Mouse (Mus musculus) midbrain, embryonic 15.5 days (tissue): ENCODE data around the gene Ssr2. TPM values are rescaled to one million over a fixed set of nuclear protein-coding genes. Genes with fewer than 3 reads are reported as not detected.
"Not testable (repeated sequence)": the region's sequence is repeated elsewhere in the genome, so short reads cannot be mapped to it uniquely, and the experiment has no call there.

Source experiments
- ATAC-seq: fragments of 200-750 bp; cut with Nextera tagmentation; replicated peaks from 2 replicates; pipeline ENCODE4 v1.8.0; 2017; ENCODE audit warnings: moderate TSS enrichment
- H3K27ac ChIP-seq: fragments of 300-500 bp; sonication (generic); 2 replicates; pipeline ENCODE4 v1.5.1; 2015; ENCODE audit warnings: mild to moderate bottlenecking, inconsistent platforms
- H3K27me3 ChIP-seq: fragments of 300-500 bp; sonication (generic); replicated peaks from 2 replicates; pipeline ENCODE4 v1.6.1; 2015; ENCODE audit warnings: inconsistent platforms
- H3K36me3 ChIP-seq: fragments of 300-500 bp; sonication (generic); replicated peaks from 2 replicates; pipeline ENCODE4 v1.6.1; 2015; ENCODE audit warnings: inconsistent platforms
- H3K4me1 ChIP-seq: fragments of 300-500 bp; sonication (generic); 2 replicates; pipeline ENCODE4 v1.6.1; 2015; ENCODE audit warnings: inconsistent platforms
- H3K4me2 ChIP-seq: fragments of 300-500 bp; sonication (generic); 2 replicates; pipeline ENCODE4 v1.6.1; 2015; ENCODE audit warnings: inconsistent platforms, mild to moderate bottlenecking, moderate library complexity
- H3K4me3 ChIP-seq: fragments of 300-500 bp; sonication (generic); 2 replicates; pipeline ENCODE4 v1.5.1; 2015; ENCODE audit warnings: mild to moderate bottlenecking, inconsistent platforms
- H3K9ac ChIP-seq: fragments of 300-500 bp; sonication (generic); 2 replicates; pipeline ENCODE4 v1.6.1; 2015; ENCODE audit warnings: mild to moderate bottlenecking, inconsistent platforms
- H3K9me3 ChIP-seq: fragments of 300-500 bp; sonication (generic); 2 replicates; pipeline ENCODE4 v1.6.1; 2016; ENCODE audit warnings: inconsistent platforms
- WGBS: fragments of 180-500 bp; shearing (Covaris S2); methylation state at CpG from one replicate; pipeline ENCODE4 v1.1.7; 2015; ENCODE audit warnings: mixed read lengths; 5-methylcytosine and 5-hydroxymethylcytosine counted together
- polyA plus RNA-seq: library from polyadenylated mRNA; unstranded; fragments of >200 nt; fragmentation: Nextera tagmentation; extraction: Ambion mirVana; gene quantifications from 2 replicates; pipeline ENCODE4 v1.2.1, GENCODE M21; 2015

Gene Ssr2
- polyA plus RNA-seq, 1 experiment from 2014 or later = 133 TPM

GRCm38 (mm10) chr3:88592942-88593576, 17.4 kb downstream of the Ssr2 start:
- Histone ChIP-seq H3K4me2 (no peak overlapping the region), H3K9me3 (no peaks in the 10 kb centered on the region), H3K4me1 (no peaks in the 10 kb centered on the region), H3K36me3 (peaks cover 8% of the 10 kb centered on the region; the same call in 1 of the 2 replicates), H3K9ac (no peak overlapping the region), H3K27ac (no peak overlapping the region), H3K4me3 (no peak overlapping the region), H3K27me3 (no peaks in the 10 kb centered on the region)
- WGBS = 72% methylated on average over 10 of the region's 10 CpGs
- no peak for ATAC-seq

GRCm38 (mm10) chr3:88593893-88594580, 18.4 kb downstream of the Ssr2 start:
- whole genome bisulfite sequencing = 71% methylated on average over 10 of the region's 10 CpGs
- H3K9ac ChIP-seq = no peak overlapping the region
- no peaks in the 10 kb centered on the region for H3K9me3 ChIP-seq
- H3K4me3 ChIP-seq = no peak overlapping the region
- H3K4me1 ChIP-seq = no peaks in the 10 kb centered on the region
- H3K27me3 ChIP-seq = no peaks in the 10 kb centered on the region
- H3K4me2 ChIP-seq = no peak overlapping the region
- no peaks in the 10 kb centered on the region for H3K36me3 ChIP-seq
- ATAC-seq = no peak
- no peak overlapping the region for H3K27ac ChIP-seq

GRCm38 (mm10) chr3:88596547-88596946, 20.9 kb downstream of the Ssr2 start:
- ATAC-seq, H3K36me3 ChIP-seq, H3K4me2 ChIP-seq, H3K9ac ChIP-seq, H3K4me3 ChIP-seq, H3K9me3 ChIP-seq, H3K4me1 ChIP-seq, H3K27ac ChIP-seq, H3K27me3 ChIP-seq: not testable (repeated sequence)
- 79% methylated on average over 4 of the region's 4 CpGs for WGBS

- H3K9me3 ChIP-seq = no peaks in the 10 kb centered on the region
- ATAC-seq = no peak
- 72% methylated on average over 4 of the region's 4 CpGs for WGBS
Observed at GRCm38 (mm10) chr3:88602466-88602865, 26.8 kb downstream of the Ssr2 start.

GRCm38 (mm10) chr3:88603714-88604161, 28.1 kb downstream of the Ssr2 start:
- Histone ChIP-seq H3K27me3 (no peaks in the 10 kb centered on the region), H3K36me3 (no peaks in the 10 kb centered on the region), H3K4me1 (peaks cover 14% of the 10 kb centered on the region; the same call in 1 of the 2 replicates), H3K4me3 (no peak overlapping the region), H3K9me3 (no peaks in the 10 kb centered on the region), H3K27ac (no peak overlapping the region), H3K4me2 (no peak overlapping the region), H3K9ac (no peak overlapping the region)
- 34% methylated on average over 6 of the region's 6 CpGs for WGBS
- ATAC-seq = no peak

More at GRCm38 (mm10) chr3:88602466-88602865, 26.8 kb downstream of the Ssr2 start:
- H3K36me3 ChIP-seq = no peaks in the 10 kb centered on the region
- H3K27ac ChIP-seq = no peak overlapping the region
- H3K9ac ChIP-seq = no peak overlapping the region
- no peaks in the 10 kb centered on the region for H3K27me3 ChIP-seq
- peaks cover 9% of the 10 kb centered on the region; the same call in 1 of the 2 replicates for H3K4me1 ChIP-seq
- H3K4me3 ChIP-seq = no peak overlapping the region
- H3K4me2 ChIP-seq = no peak overlapping the region

GRCm38 (mm10) chr3:88604863-88605262, 29.2 kb downstream of the Ssr2 start:
- H3K27me3 ChIP-seq = no peaks in the 10 kb centered on the region
- H3K9ac ChIP-seq = no peak overlapping the region
- no peak overlapping the region for H3K4me3 ChIP-seq
- H3K4me2 ChIP-seq = no peak overlapping the region
- WGBS = 90% methylated on average over 7 of the region's 7 CpGs
- H3K4me1 ChIP-seq = peaks cover 14% of the 10 kb centered on the region; the same call in 1 of the 2 replicates
- H3K36me3 ChIP-seq = no peaks in the 10 kb centered on the region
- no peak overlapping the region for H3K27ac ChIP-seq
- H3K9me3 ChIP-seq = no peaks in the 10 kb centered on the region
- no peak for ATAC-seq

- not testable (repeated sequence) for H3K27me3 ChIP-seq, H3K27ac ChIP-seq, H3K9me3 ChIP-seq, H3K4me3 ChIP-seq, H3K36me3 ChIP-seq, ATAC-seq, H3K9ac ChIP-seq
- 88% methylated on average over 2 of the region's 2 CpGs for WGBS
- peaks cover 14% of the 10 kb centered on the region; the same call in 1 of the 2 replicates for H3K4me1 ChIP-seq
- H3K4me2 ChIP-seq = peak within 1 kb of the TSS; percentile 55; the same call in 1 of the 2 replicates
Observed at GRCm38 (mm10) chr3:88605666-88606065, 30.0 kb downstream of the Ssr2 start, which contains the start of gene Arhgef2. Gene Arhgef2, plus strand, starts transcription at chr3:88605966.

- 2% methylated on average over 20 of the region's 20 CpGs for WGBS
- ATAC-seq = peak; percentile 90
- H3K4me1 ChIP-seq = peaks cover 14% of the 10 kb centered on the region; the same call in 1 of the 2 replicates
- no peak overlapping the region for H3K9ac ChIP-seq
- no peaks in the 10 kb centered on the region for H3K27me3 ChIP-seq
- peak overlapping the region; percentile 55 for H3K4me2 ChIP-seq
- H3K9me3 ChIP-seq = no peaks in the 10 kb centered on the region
- H3K27ac ChIP-seq = no peak overlapping the region
- H3K4me3 ChIP-seq = peak overlapping the region; percentile 27
- no peaks in the 10 kb centered on the region for H3K36me3 ChIP-seq
Observed at GRCm38 (mm10) chr3:88607065-88607757, 31.5 kb downstream of the Ssr2 start.

GRCm38 (mm10) chr3:88607758-88608138, 32.1 kb downstream of the Ssr2 start:
- 18% methylated on average over 10 of the region's 10 CpGs for WGBS
- Histone ChIP-seq H3K9ac (no peak overlapping the region), H3K4me2 (peak overlapping the region; percentile 55), H3K9me3 (no peaks in the 10 kb centered on the region), H3K4me1 (peaks cover 14% of the 10 kb centered on the region; the same call in 1 of the 2 replicates), H3K27me3 (no peaks in the 10 kb centered on the region), H3K36me3 (no peaks in the 10 kb centered on the region), H3K4me3 (0 out of 2 replicates have a peak overlapping the region, but pooled peaks have one; percentile 27), H3K27ac (no peak overlapping the region)
- ATAC-seq = no peak; the same call in 1 of the 2 replicates

GRCm38 (mm10) chr3:88609066-88609465, 33.4 kb downstream of the Ssr2 start:
- 84% methylated on average over 4 of the region's 4 CpGs for WGBS

GRCm38 (mm10) chr3:88614418-88614817, 38.7 kb downstream of the Ssr2 start:
- Histone ChIP-seq H3K9ac (no peak overlapping the region), H3K4me3 (no peak overlapping the region), H3K36me3 (no peaks in the 10 kb centered on the region), H3K27me3 (no peaks in the 10 kb centered on the region), H3K4me1 (0 out of 2 replicates have a peak, but pooled peaks cover 8% of the 10 kb centered on the region), H3K9me3 (no peaks in the 10 kb centered on the region), H3K27ac (no peak overlapping the region), H3K4me2 (no peak overlapping the region)
- WGBS = 80% methylated on average over 8 of the region's 8 CpGs
- ATAC-seq = no peak

More at GRCm38 (mm10) chr3:88609066-88609465, 33.4 kb downstream of the Ssr2 start:
- ATAC-seq = no peak
- no peak overlapping the region for H3K4me2 ChIP-seq
- H3K36me3 ChIP-seq = no peaks in the 10 kb centered on the region
- H3K9me3 ChIP-seq = no peaks in the 10 kb centered on the region
- peaks cover 14% of the 10 kb centered on the region; the same call in 1 of the 2 replicates for H3K4me1 ChIP-seq
- no peak overlapping the region for H3K4me3 ChIP-seq
- no peak overlapping the region for H3K27ac ChIP-seq
- H3K9ac ChIP-seq = no peak overlapping the region
- no peaks in the 10 kb centered on the region for H3K27me3 ChIP-seq

GRCm38 (mm10) chr3:88615117-88615516, 39.4 kb downstream of the Ssr2 start:
- no peak for ATAC-seq
- Histone ChIP-seq H3K4me1 (0 out of 2 replicates have a peak, but pooled peaks cover 8% of the 10 kb centered on the region), H3K9ac (no peak overlapping the region), H3K4me3 (no peak overlapping the region), H3K27ac (no peak overlapping the region), H3K9me3 (no peaks in the 10 kb centered on the region), H3K36me3 (no peaks in the 10 kb centered on the region), H3K27me3 (no peaks in the 10 kb centered on the region), H3K4me2 (no peak overlapping the region)
- WGBS = 73% methylated on average over 5 of the region's 5 CpGs
